Mouse (Mus musculus) forebrain, postnatal 0 days (tissue): ENCODE data around the gene Gm5800. TPM values are rescaled to one million over a fixed set of nuclear protein-coding genes. Genes with fewer than 3 reads are reported as not detected.
"Not testable (repeated sequence)": the region's sequence is repeated elsewhere in the genome, so short reads cannot be mapped to it uniquely, and the experiment has no call there.

Experiments
- ATAC-seq: fragments of 200-750 bp; cut with Nextera tagmentation; 2 replicates; pipeline ENCODE4 v1.8.0; 2017; ENCODE audit warnings: mild to moderate bottlenecking, moderate library complexity
- DNase-seq: peaks from one replicate; pipeline ENCODE4 v3.0.0-alpha.2; 2015
- H3K27ac ChIP-seq: fragments of 300-500 bp; sonication (generic); 2 replicates; pipeline ENCODE4 v1.5.1; 2014; ENCODE audit warnings: low read depth, mild to moderate bottlenecking, antibody characterized with exemption, low read length, moderate library complexity, mixed read lengths
- H3K27me3 ChIP-seq: fragments of 300-500 bp; sonication (generic); 2 replicates; pipeline ENCODE4 v1.6.1; 2014; ENCODE audit warnings: mild to moderate bottlenecking, low read length, mixed read lengths; ENCODE audit not compliant: insufficient read depth
- H3K36me3 ChIP-seq: fragments of 300-500 bp; sonication (generic); 2 replicates; pipeline ENCODE4 v1.6.1; 2014; ENCODE audit warnings: mild to moderate bottlenecking, moderate library complexity; ENCODE audit not compliant: insufficient read depth
- H3K4me1 ChIP-seq: fragments of 300-500 bp; sonication (generic); 2 replicates; pipeline ENCODE4 v1.6.1; 2014; ENCODE audit warnings: antibody characterized with exemption; ENCODE audit not compliant: insufficient read depth
- H3K4me2 ChIP-seq: fragments of 300-500 bp; sonication (generic); 2 replicates; pipeline ENCODE4 v1.6.1; 2014; ENCODE audit warnings: low read depth, mild to moderate bottlenecking, moderate library complexity
- H3K4me3 ChIP-seq: fragments of 300-500 bp; sonication (generic); 2 replicates; pipeline ENCODE4 v1.5.1; 2014; ENCODE audit warnings: low read depth, low read length, mixed read lengths
- H3K9ac ChIP-seq: fragments of 300-500 bp; sonication (generic); 2 replicates; pipeline ENCODE4 v1.6.1; 2014; ENCODE audit warnings: mild to moderate bottlenecking
- H3K9me3 ChIP-seq: fragments of 300-500 bp; sonication (generic); 2 replicates; pipeline ENCODE4 v1.6.1; 2016; ENCODE audit warnings: low read length
- CTCF ChIP-seq: sonication (generic); IDR thresholded peaks from 2 replicates; pipeline ENCODE4 v1.5.1; 2016; ENCODE audit warnings: antibody characterized with exemption, control low read depth, low read depth
- WGBS: fragments of 180-500 bp; shearing (Covaris S2); extraction: QIAGEN DNeasy Blood & Tissue Kit; methylation state at CpG from one replicate; pipeline ENCODE4 v1.1.7; 2014; 5-methylcytosine and 5-hydroxymethylcytosine counted together
- polyA plus RNA-seq: library from polyadenylated mRNA; unstranded; fragments of >200 nt; fragmentation: Nextera tagmentation; extraction: Ambion mirVana; gene quantifications from 2 replicates; pipeline ENCODE4 v1.2.1, GENCODE M21; 2015
- total RNA-seq: library from RNA; depleted of rRNA; stranded (reverse); fragments of >200 nt; gene quantifications from 2 replicates; pipeline ENCODE4 v1.2.3, GENCODE M21; 2014; rRNA removed

The Gm5800 gene
- total RNA-seq (not detected in 2 replicates), polyA plus RNA-seq (not detected in 2 replicates)

DNA sequence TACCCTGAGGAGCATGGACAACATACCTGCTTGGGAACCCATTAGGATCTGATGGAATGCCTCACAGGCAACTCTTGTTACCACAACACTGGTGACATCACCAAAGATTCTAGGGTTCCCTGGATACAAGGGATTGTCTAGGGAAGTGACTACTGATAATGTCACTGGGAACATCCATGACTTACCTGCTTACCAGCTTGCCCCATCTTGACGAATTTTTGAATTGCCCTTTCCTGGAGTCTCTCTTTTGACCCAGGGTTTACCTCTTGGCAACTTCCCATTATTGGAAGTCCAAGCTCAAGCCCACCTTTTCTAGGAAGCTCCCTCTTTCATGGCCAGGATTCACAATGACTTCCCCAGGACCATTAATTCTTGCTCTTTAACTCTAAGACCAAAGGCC, at the start of gene Gm5800:
Gm5800 (minus strand) TSS at position 101 of the 400 bp plus-strand sequence.
- H3K4me2 ChIP-seq: no peak within 1 kb of the TSS
- WGBS: 64% methylated on average over 1 of the region's 1 CpGs
- ATAC-seq: no peak
- H3K9me3 ChIP-seq: no peaks in the 10 kb centered on the region
- H3K27ac ChIP-seq: no peak within 1 kb of the TSS
- TF ChIP-seq CTCF: no peak
- no peak within 1 kb of the TSS for H3K9ac ChIP-seq
- no peak for DNase-seq
- no peak within 1 kb of the TSS for H3K4me3 ChIP-seq
- no peaks in the 10 kb centered on the region for H3K4me1 ChIP-seq
- H3K27me3 ChIP-seq: no peaks in the 10 kb centered on the region
- no peaks in the 10 kb centered on the region for H3K36me3 ChIP-seq

DNA sequence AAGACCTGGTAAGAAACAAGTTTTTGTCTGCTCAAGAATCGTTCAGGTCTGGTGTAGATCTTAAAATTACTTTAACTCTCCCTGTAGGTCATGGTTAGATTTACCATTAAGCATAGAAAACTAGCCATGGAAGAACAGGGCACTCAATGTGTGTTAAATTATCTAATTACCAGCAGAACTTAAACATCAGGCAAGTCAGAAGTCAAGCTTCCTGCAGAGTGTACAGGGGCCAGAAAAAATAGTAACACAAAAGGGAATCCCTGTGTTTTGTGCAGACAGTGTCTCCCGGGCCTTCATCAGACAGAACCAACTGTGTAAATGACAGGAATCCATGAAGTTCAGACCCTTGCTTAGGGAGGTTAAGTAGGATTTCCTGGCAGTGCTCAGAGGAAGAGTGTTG, 39.0 kb upstream of the Gm5800 start:
- no peak for TF ChIP-seq CTCF
- Histone ChIP-seq H3K27me3 (no peaks in the 10 kb centered on the region), H3K9ac (no peak overlapping the region), H3K27ac (no peak overlapping the region), H3K9me3 (no peaks in the 10 kb centered on the region), H3K4me1 (no peaks in the 10 kb centered on the region), H3K4me2 (no peak overlapping the region), H3K36me3 (no peaks in the 10 kb centered on the region), H3K4me3 (no peak overlapping the region)
- ATAC-seq: no peak
- 75% methylated on average over 2 of the region's 2 CpGs for WGBS
- DNase-seq: no peak

DNA sequence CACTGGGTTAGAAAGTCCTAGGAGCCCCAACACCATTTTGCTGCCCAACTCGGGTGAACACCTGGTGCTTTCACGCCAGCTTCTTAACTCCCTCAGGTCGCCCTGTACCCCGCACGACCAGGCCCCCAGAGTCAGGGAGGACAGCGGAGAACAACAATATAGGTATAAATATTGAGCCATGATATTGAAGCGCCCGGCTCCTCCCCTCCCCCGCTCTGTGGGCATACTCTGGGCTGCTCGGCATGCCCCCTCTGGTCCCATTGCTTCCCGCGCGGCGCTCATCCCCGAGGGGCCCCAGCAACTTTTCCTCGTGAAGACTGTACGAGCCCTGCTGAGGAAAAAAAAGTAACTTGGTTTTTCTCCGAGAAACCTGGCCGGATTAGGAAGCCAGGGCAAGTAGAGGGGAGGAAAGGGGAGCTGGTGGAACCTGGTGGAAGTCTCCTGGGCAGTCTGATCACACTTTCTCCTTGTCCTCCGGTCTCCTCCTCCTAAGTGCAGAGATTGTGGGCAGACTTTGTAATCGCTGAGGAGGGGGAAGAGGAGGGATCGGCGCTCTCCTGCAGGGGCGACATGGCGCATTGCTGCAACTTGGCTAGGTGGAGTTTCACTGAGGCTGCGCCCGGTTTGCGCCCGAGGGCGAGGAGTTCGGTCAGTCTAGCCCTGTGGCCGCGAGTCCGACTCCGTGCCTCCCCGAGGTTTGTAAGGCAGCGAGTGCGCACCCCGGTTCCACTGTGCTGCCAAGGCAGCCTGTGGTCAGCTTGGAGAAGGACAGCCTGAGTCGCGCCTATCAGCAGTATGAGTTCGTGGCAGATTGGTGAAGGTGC, 23.6 kb upstream of the Gm5800 start:
- Histone ChIP-seq H3K9ac (no peak overlapping the region), H3K4me3 (peak overlapping the region; percentile 23), H3K4me2 (peak overlapping the region; percentile 54), H3K4me1 (peaks cover 10% of the 10 kb centered on the region; the same call in 1 of the 2 replicates), H3K9me3 (no peaks in the 10 kb centered on the region), H3K36me3 (no peaks in the 10 kb centered on the region), H3K27ac (no peak overlapping the region), H3K27me3 (peaks cover 30% of the 10 kb centered on the region)
- no peak for TF ChIP-seq CTCF
- DNase-seq: no peak
- 2% methylated on average over 40 of the region's 42 CpGs for WGBS
- peak; percentile 36; the same call in 1 of the 2 replicates for ATAC-seq

GRCm38 (mm10) chr14:51739150-51739993, 22.4 kb upstream of the Gm5800 start:
- Histone ChIP-seq H3K36me3 (no peaks in the 10 kb centered on the region), H3K4me1 (peaks cover 10% of the 10 kb centered on the region; the same call in 1 of the 2 replicates), H3K27ac (no peak overlapping the region), H3K4me3 (peak overlapping the region; percentile 31), H3K9me3 (no peaks in the 10 kb centered on the region), H3K9ac (no peak overlapping the region), H3K4me2 (peak overlapping the region; percentile 50), H3K27me3 (peaks cover 30% of the 10 kb centered on the region)
- DNase-seq (no peak), ATAC-seq (peak; percentile 20; the same call in 1 of the 2 replicates)
- TF ChIP-seq CTCF: no peak
- 2% methylated on average over 24 of the region's 24 CpGs for WGBS

GRCm38 (mm10) chr14:51738411-51739149, 21.6 kb upstream of the Gm5800 start:
- no peak overlapping the region for H3K27ac ChIP-seq
- WGBS: 3% methylated on average over 29 of the region's 29 CpGs
- DNase-seq (peak; percentile 13), ATAC-seq (peak; percentile 50)
- no peaks in the 10 kb centered on the region for H3K9me3 ChIP-seq
- H3K4me1 ChIP-seq: peaks cover 10% of the 10 kb centered on the region; the same call in 1 of the 2 replicates
- H3K36me3 ChIP-seq: no peaks in the 10 kb centered on the region
- peak; percentile 1; the same call in 1 of the 2 replicates for TF ChIP-seq CTCF
- no peak overlapping the region for H3K9ac ChIP-seq
- peaks cover 30% of the 10 kb centered on the region for H3K27me3 ChIP-seq
- peak overlapping the region; percentile 50 for H3K4me2 ChIP-seq
- peak overlapping the region; percentile 31 for H3K4me3 ChIP-seq

- Histone ChIP-seq H3K4me3 (no peak overlapping the region), H3K4me2 (no peak overlapping the region), H3K9ac (no peak overlapping the region), H3K9me3 (no peaks in the 10 kb centered on the region), H3K27me3 (peaks cover 30% of the 10 kb centered on the region), H3K4me1 (peaks cover 10% of the 10 kb centered on the region; the same call in 1 of the 2 replicates), H3K36me3 (no peaks in the 10 kb centered on the region), H3K27ac (no peak overlapping the region)
- 14% methylated on average over 12 of the region's 12 CpGs for WGBS
- TF ChIP-seq CTCF: no peak
- ATAC-seq (0 out of 2 replicates have a peak, but pooled peaks have one; percentile 18), DNase-seq (no peak)
Measured at GRCm38 (mm10) chr14:51737967-51738366, 21.0 kb upstream of the Gm5800 start.

GRCm38 (mm10) chr14:51695368-51695767, 21.6 kb downstream of the Gm5800 start, which contains the start of gene Gm17079:
Gene Gm17079 (minus strand): TSS chr14:51695468.
- not testable (repeated sequence) for H3K9me3 ChIP-seq, ATAC-seq, H3K27ac ChIP-seq, H3K9ac ChIP-seq, H3K4me1 ChIP-seq, H3K4me2 ChIP-seq, DNase-seq, H3K27me3 ChIP-seq, H3K36me3 ChIP-seq, H3K4me3 ChIP-seq
- 88% methylated on average over 1 of the region's 2 CpGs for WGBS
